Mouse (Mus musculus) E14TG2a.4 (cell line): ENCODE measurements around the gene Smurf2.

Experiments
- CTCF ChIP-seq: conservative IDR thresholded peaks from 2 replicates; pipeline ENCODE4 v1.5.1; 2014; ENCODE audit warnings: low read length
- NANOG ChIP-seq: IDR thresholded peaks from 2 replicates; pipeline ENCODE4 v1.6.1; 2014; ENCODE audit warnings: borderline replicate concordance, low read length, mixed read lengths
- POU5F1 ChIP-seq: IDR thresholded peaks from 2 replicates; pipeline ENCODE4 v1.6.1; 2014; ENCODE audit warnings: low read length, borderline replicate concordance

DNA sequence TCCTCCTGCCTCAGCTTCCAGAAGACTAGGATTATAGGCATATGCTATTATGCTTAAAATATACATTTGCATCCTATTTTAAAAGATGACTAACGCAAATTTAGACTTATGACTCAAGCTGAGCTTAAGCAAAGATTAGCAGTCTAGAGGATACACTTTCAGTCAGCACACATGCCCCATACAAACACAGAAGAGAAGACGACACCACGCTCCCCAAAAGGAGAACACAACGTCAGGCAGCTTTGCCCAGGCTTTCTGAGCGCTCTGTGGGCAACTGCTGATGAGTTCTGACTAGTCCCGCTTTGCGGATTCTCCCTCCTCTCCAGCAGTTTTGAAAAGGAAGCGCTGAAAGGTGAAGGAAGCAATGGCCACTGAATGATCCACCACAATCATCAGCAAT, 96.8 kb downstream of the Smurf2 start:
- no peak for TF ChIP-seq CTCF
- TF ChIP-seq NANOG, result no peak
- no peak for TF ChIP-seq POU5F1
